Mouse (Mus musculus) telencephalon, adult 2 months (tissue): ENCODE results near the gene Hacd3.
"Not testable (repeated sequence)": the region's sequence is repeated elsewhere in the genome, so short reads cannot be mapped to it uniquely, and the experiment has no call there.

Experiments used
- DNase-seq: peaks from one replicate; pipeline ENCODE4 v3.0.0-alpha.2; 2011; ENCODE audit warnings: low read depth, low spot score

Hacd3 gene

GRCm38 (mm10) chr9:65020991-65021886, at the start of gene Hacd3:
Hacd3 (minus strand) TSS chr9:65021693.
- peak; percentile 86 for DNase-seq

DNA sequence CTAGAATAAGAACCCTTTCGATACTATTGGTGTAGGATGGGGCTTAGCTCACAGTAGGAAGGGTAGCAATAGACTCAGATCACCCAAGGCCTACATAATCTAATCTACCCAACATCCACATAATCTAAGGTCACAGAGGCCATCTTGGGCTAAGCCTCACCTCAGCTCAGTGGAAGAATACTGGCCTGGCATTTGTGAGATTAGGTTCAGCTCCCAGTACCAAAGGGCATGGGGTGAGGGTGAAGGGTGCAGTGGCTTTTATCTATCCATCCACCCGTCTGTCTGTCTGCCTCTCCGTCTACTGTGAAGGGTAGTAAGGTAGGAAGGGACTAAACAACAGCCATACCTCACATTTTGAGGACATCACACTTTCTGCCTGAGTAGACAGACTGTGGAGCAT, 49.1 kb upstream of the Hacd3 start:
- no peak for DNase-seq

DNA sequence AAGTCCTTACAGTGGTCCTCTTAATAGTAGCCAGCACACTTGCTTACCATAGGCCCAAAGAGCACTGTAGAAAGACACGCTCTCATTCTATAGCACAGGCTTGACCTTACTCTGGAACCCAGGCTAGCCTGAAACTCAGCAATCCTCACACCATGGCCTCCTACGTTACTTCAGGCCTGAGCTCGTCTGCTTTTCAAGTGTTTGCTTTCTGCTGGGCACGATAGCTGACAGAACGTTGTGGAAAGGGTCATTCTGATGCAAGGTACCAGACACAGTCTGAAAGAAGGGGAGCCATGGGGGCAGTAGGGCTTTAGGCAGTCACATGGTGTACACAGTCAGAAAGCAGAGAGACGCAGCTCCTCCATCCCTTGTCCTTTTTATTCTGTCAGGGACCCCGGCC, 42.8 kb upstream of the Hacd3 start:
- no peak for DNase-seq

GRCm38 (mm10) chr9:65050981-65051380, 29.5 kb upstream of the Hacd3 start:
- DNase-seq, result no peak

- DNase-seq, result no peak
Measured at GRCm38 (mm10) chr9:65049422-65049821, 27.9 kb upstream of the Hacd3 start.

- no peak for DNase-seq
Measured at GRCm38 (mm10) chr9:65046993-65047392, 25.5 kb upstream of the Hacd3 start.

DNA sequence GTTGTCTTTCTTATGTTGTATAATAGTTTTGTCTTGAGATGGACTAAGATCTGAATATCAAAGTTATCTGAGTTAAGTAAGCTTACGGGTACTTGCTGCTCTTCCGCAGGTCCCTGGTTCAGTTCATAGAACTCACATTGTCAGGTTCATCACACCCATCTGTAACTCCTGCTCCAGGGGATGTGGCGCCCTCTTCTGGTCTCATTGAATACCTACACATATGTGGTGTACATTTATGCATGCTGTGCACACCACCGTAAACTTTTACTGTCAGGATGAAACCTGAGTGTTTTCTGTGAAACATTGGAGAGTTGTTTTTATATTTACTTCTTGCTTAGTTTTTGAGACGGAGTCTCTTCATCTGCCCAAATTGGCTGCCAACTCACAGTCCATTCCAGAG, 19.9 kb upstream of the Hacd3 start:
- DNase-seq, result no peak

DNA sequence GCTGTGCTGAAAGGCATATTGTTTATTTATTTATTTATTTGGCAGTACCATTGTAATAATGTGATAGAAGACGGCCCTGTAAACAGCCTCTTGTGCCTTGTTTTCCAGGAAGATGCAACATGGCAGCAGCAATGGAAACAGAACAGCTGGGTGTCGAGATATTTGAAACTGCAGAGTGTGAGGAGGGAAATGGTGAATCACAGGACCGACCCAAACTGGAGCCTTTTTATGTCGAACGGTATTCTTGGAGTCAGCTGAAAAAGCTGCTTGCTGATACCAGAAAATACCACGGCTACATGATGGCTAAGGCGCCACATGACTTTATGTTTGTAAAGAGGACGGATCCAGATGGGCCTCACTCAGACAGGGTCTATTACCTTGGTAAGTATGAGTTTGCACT, 15.4 kb upstream of the Hacd3 start:
- DNase-seq, result no peak

- DNase-seq, result no peak
Measured at GRCm38 (mm10) chr9:65036456-65036855, 15.0 kb upstream of the Hacd3 start.

GRCm38 (mm10) chr9:65032269-65033108, 11.0 kb upstream of the Hacd3 start, which contains the start of gene Dpp8:
Dpp8 (plus strand) TSS chr9:65032414.
- DNase-seq, result peak; percentile 88

- no peak for DNase-seq
Measured at GRCm38 (mm10) chr9:65031894-65032268, 10.4 kb upstream of the Hacd3 start.

DNA sequence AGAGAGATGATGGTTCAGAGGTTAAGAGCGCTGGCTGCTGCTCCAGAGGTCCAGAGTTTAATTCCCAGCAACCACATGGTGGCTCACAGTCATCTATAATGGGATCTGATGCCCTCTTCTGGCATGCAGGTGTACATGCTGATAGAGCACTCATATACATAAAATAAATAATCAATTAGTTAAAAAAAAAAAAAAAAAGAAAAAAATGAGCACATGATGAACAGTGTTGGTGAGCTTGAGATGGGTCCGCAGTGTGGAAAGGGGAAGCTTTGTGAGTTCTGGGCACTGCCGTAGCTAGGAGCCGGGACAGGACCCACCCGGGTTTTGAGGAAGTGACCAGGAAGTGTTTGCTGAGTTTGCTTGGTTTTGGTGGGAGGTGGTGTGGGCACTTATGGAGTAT, 9.9 kb upstream of the Hacd3 start:
- not testable (repeated sequence) for DNase-seq

DNA sequence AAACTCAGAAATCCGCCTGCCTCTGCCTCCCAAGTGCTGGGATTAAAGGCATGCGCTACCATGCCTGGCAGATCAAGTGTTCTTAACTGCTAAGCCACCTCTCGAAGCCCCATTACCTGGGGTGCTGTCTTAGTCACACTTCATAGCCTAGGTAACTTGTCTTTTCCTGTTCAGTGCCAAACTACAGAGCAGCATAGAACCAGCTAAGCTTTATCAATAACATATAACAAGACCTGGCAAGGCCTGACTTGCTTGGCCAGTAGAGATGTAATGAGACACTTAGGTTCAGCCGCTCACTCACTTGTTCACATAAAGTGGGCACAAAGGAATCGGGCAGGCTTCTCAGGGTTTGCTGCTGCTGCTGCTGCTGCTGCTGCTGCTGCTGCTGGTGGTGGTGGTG, 6.8 kb upstream of the Hacd3 start:
- DNase-seq, result no peak

DNA sequence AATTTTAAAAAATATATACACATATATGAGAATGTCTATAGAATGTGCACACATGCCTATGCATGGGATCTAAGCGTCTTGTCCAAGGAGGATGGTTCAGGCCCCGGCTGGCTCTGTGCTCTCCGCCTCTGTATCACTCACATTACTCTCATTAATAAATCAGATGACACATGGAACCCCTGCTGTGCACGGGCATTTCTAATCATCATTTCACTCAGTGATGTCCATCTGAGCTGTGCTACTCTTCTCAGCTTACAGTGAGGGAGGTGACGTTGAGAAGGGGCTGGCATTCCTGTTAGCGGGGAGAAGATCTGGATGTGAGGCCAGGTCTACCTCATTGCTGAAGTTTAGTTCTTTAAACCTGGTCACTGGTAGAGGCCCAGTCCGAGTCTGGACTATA, 5.7 kb upstream of the Hacd3 start:
- no peak for DNase-seq

- DNase-seq, result no peak
Measured at GRCm38 (mm10) chr9:65023447-65023846, 2.0 kb upstream of the Hacd3 start.

GRCm38 (mm10) chr9:65022580-65023135, 1.2 kb upstream of the Hacd3 start:
- no peak for DNase-seq

DNA sequence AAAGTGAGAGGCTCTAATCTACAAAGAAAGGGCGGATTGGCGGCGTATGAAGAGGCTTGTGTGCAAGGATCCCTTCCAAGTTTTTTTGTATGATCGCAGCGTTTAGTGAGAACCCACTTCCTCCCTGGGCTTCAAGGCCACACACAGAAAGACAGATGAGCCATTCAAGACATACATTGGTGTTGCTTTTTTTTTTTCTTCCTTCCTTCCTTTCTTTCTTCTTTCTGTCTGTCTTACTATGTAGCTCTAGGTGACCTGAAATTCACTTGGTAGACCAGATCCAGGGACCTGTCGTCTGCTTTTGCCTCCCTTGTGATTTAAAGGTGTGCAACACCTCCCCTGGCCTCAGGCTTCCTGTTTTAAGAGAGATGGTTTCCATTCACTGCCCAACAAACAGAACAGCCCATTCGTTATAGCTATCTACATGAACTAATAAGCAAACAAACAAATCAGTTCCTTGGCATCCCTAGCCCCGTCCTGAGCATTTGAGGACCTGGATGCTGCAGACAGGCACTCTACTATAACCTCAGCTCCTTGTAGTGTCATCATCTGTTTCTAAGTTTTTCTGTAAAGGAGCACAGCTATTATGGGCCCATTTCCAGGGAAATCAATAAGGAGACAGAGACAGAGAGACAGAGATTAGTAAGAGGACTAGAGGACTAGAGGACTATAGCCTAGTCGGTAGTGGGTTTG, 540 bp upstream of the Hacd3 start:
- no peak for DNase-seq

DNA sequence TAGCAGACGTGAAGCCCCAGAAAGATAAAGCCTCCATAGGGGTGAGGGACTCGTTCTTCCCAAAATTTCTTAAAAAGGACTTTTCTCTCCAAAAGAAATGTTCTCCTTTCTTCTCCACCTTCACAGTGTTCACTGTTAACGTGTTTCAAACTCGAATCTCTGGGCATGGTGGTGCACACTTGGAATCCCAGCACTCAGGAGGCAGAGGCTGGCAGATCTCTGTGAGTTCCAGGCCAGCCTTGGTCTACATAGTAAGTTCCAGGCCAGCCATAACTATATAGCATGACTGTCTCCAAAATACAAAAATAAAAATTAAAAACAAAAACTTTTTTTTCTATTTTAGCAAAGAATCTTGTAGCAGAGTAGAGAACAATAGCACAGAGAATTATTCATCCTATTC, 1.4 kb downstream of the Hacd3 start:
- DNase-seq, result no peak

DNA sequence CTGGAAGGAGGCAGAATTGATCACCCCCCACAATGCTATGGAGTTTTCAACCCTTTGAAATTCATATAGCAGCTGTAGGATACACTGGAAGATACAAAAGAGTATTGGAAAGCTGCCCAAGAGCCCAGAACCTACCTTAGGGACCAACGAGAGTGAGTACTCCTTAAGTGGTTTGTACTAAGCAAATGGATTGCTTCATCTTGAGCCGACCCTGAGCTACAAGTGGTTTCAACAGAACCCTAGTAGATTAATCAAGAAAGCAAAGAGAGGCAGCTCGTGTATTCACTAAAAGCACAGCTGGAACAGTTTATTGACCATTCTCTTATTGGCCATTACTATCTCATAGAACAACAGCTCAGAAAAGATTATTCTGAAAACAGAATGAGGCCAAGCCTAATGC, 2.3 kb downstream of the Hacd3 start:
- no peak for DNase-seq

DNA sequence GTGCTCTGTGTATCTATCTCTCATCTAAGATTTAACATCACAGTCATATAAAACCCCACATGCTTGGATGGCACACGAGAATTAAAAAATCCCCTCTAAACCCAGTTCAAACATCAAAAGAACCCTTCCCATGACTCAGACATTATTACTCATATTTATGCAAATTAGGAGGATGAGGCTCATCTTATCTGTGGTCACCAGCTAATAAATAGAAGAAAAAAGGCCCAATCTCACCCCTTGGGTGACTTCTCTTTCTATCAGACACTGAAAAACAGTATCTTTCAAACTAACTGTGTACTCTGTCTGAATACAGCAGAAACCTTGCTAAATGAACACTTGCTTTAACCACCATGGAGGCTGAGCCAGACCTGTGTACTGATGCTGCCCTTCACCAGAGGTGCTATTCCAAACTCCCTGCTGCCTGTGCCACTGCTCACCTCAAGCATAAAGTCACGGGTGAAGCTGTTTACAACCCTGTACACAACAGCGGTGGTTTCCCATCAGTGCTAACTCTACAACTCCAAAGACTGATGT, 2.8 kb downstream of the Hacd3 start:
- no peak for DNase-seq

- DNase-seq, result no peak
Measured at GRCm38 (mm10) chr9:65017896-65018295, 3.6 kb downstream of the Hacd3 start.
